Mouse (Mus musculus) heart, postnatal 10 days (tissue): ENCODE data around the gene Abi3. TPM values are rescaled to one million over a fixed set of nuclear protein-coding genes. Genes with fewer than 3 reads are reported as not detected.

Experiments used
- DNase-seq, 2 experiments: peaks; one replicate each; pipeline ENCODE4 v3.0.0; 2021
- intact Hi-C: fragments of 180-260 bp; cut with DNase I; formaldehyde crosslinking; loops from one replicate; pipeline ENCODE4 v1.15.1; 2025
- total RNA-seq, 2 experiments: library from RNA; stranded (reverse); gene quantifications; 2 replicates each; pipeline ENCODE4 v1.2.3; 2021

Gene Abi3
- total RNA-seq, 2 experiments from 2014 or later, result 16.2 to 21.1 TPM

DNA sequence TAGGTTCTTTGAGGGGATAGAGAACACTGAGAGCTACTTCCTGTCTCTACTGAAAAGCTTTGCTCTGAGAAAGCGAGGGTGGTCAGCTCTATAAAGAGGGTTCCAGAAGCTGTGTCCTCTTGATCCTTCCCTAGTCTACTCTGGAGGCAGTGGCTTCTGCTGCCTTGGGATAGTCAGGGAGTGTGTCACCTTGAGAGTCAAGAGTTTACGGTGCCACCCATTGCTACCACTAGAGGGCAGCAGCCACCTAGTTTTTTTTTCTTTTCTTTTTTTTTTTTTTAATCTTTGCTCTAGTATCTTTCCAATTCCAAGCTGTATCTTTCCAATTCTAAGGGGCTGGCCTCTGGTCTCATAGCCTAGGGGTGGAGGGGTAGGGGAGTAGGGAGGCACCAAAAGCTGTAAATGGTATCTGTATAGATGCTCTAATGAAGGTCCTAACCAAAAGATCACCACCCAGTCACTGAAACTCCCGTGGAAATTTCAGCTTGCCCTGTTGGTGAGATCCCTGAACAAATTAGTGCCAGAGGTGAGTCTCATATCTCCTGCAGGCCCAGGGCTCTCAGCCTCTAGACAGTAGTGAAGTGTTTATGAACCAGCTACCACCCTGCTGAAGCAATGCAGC lies 14.7 kb downstream of the Abi3 start:
- intact Hi-C loops, result loop anchor here (1.0 to 2.0 kb wide), 3 partner anchors 26 to 153 kb away; no protein-coding TSS in a partner anchor
- DNase-seq, result peak; percentile 79 to 89

DNA sequence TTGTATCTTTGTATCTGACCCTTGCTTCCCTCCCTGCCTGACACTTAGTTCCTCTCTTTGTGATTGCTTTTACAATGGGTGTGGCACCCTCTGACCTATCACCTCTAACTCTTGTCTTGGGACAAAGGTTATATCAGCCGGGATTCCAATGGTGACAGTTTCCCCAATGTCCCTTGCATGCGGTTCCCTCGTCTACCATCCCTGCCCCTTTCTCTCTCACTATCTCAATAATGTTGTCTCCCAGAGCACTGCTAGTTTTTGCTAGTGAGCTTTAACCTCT lies 15.2 kb downstream of the Abi3 start:
- no peak for DNase-seq
- intact Hi-C loops, result loop anchor here (1.0 kb wide), 2 partner anchors 26 to 56 kb away; no protein-coding TSS in a partner anchor

DNA sequence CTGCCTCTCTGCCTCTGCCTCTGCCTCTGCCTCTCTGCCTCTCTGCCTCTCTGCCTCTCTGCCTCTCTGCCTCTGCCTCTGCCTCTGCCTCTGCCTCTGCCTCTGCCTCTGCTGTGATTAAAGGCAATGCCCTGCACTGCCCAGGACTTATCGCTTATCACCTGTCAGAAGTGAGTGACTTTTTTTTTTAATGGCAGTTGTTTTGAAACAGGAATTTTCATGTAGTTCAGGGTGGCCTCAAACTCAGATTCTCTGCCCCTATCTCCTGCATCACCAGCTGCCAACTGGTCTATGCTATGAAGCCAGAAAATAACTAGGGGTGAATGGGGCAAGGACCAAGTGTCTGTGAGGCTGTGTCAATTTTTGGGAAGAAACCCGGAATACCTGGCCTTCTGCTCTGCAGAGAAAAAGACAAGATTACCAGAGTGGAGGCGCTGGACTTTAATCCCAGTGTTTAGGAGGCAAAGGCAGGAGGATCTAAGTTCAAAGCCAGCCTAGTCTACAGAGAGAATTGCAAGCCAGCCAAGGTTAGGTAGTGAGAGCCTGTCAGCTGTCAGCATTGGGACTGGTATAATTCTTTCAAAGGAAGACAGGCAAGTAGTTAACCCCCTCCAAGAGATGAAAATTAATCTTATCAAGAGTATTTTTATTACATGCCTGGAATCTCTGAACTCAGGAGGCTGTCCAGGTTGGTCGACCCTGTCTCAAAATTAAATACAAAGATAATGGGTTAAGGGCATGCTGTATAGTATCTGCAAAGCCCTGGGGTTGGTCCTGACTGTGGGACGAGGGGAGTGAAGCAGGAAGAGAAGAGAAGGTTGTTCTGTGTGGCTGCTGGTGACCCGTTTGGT lies 15.7 kb downstream of the Abi3 start:
- no peak for DNase-seq
- intact Hi-C loops, result loop anchor here (1.0 kb wide), 2 partner anchors 27 to 55 kb away; no protein-coding TSS in a partner anchor

DNA sequence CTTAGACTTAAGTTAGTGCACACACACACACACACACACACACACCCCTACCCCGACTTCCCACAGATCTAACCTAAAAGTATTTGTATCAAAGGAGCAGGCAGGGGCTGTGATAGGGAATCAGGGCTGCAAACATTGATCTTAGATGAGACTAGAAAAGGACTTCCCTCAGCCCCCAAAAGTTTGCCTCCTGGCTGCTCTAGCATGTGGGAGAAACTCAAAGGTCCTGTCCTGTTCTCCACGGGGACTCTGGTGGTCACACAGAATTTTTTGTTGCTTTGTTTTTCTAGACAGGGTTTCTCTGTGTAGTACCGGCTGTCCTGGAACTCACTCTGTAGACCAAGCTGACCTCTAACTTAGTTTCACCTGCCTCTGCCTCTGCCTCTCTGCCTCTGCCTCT lies 16.7 kb downstream of the Abi3 start:
- intact Hi-C loops, result loop anchor here (2.0 kb wide), 1 partner anchor 31 kb away; no protein-coding TSS in a partner anchor
- DNase-seq, result no peak

DNA sequence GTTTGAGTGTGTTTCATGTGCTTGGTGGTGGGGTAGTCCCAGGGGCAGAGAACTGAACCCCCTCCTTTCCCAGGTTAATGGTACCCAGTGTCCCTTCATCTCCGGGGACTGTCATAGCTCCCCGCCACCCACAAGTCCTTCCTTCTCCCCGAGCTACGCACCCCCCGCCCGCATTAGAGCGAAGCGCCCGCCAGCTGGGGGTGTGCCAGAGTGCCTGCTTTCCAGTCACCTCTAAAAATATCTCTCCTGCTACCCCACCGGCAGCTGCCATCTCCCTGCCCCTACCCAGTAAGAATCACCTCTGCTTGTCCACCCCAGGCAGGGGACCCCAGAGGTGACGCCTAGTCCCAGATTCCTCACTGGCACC lies 17.4 kb downstream of the Abi3 start:
- intact Hi-C loops, result loop anchor here (2.0 kb wide), 1 partner anchor 30 kb away; no protein-coding TSS in a partner anchor
- DNase-seq, result peak; percentile 92

DNA sequence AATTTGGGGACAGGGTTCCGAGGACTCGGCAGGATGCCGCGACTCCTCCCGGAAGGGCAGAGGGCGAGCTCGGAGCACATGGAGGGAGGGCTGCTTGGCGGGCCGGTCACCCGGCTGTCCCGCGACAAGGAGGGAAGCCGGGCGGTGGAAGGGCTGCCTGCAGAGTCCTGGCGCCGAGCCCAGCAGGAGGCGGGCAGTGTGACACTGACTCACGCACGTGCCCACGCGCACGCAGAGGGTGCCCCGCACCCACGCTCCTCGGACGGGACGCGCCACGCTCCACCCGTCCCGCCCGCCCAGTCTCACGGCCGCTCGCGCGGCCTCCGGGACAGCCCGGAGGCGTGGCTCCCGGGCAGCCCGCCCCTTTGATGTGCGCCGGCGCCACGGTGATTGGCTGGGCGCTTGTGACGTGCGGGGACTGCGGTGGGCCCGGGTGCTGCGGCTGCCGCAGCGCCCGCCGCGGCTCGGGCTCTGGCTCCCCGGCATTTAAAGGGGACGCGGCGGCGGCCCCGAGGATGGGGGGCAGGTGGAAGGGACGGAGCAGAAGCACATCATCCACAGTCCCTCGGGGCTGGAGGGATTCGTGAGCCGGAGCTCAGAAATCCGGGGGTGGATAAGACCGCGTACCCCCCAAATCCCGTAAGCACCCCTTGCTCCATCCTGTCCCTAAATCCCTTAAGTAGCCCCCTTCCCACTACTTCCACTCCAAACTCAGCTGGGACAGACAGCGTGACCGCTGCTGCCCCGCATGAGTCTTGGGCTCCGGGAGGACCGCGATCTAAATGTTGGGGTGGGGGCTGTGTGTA lies 18.0 kb downstream of the Abi3 start, which contains the start of gene Phospho1:
Phospho1 (plus strand) TSS at position 429 of the 806 bp plus-strand sequence.
- peak; percentile 96 for DNase-seq
- intact Hi-C loops, result loop anchor here (2.0 kb wide), 1 partner anchor 29 kb away; no protein-coding TSS in a partner anchor

DNA sequence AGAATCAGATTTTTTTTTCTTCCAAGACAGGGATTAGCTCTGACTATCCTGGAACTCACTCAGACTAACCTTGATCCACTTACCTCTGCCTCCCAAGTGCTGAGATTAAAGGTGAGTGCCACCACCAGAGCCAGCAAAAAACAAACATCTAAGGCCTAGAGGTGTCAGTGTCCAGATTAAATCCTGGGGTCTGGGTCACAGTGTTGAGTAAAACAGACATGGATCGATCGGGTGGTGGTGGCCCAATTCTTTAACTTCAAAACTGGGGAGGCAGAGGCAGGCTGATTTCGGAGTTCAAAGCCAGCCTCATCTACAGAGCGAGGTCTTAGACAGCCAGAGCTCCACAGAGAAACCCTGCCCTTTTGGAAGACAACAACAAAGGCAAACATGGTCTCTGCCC lies 19.8 kb downstream of the Abi3 start:
- intact Hi-C loops, result no loop called here
- peak in 1 of 2 experiments; percentile 1 for DNase-seq

DNA sequence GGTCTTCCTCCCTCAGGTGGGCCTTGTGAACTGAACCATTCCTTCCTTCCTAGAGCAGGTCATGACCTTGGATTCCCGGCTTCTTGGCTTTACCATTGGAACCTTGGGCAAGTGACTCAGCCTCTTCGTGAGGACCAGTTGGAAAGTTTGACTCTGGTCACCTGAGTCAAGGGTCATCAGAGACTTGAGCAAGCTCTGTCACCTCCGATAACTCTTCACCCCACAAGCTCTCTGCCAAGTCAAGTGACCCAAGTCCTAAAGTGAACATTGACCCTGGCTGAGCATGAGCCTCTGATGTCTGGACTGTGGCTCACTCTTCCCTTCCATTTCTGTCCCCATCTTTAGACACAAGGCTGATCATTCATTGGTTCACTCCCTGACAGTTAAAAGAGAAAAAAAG lies 20.8 kb downstream of the Abi3 start:
- intact Hi-C loops, result no loop called here
- DNase-seq, result no peak

DNA sequence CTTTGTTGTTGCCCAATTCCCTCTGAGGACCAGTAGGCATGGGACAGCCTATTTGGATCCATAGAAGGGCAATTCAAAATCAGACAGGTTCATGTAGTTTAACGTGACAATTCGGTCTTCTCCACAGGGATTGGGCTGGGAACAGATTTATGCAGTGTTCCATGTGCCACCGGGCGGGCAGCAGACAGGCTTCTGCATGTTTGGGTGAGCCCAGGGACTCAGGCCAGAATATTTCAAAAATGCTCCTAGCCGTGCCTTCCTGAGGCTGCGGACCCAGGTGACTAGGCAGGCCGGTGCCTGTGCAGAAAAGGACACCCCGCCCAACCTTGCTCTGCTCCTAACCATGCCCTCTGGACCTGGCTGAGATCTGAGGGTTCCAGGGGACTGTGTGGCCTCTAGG lies 23.1 kb downstream of the Abi3 start:
- intact Hi-C loops, result no loop called here

DNA sequence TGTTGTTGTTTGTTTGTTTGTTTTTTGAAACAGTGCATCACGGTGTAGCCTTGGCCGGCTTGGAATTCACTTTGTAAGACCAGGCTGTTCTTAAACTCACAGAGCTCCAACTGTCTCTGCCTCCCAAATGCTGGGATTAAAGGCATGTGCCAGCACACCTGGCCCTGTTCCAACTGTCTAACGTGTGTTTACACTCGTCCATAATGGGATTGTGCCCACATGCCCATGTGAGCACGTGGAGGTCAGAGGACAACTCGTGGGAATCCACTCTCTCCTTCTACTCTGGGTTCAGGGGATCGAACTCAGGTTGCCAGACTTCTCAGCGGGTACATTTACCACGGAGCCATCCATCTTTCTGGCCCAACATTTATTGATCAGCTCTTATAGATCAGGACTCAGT lies 26.9 kb downstream of the Abi3 start:
- intact Hi-C loops, result no loop called here
- DNase-seq, result no peak

More for the DNA sequence above, 23.1 kb downstream of the Abi3 start:
- peak in 1 of 2 experiments; percentile 40 for DNase-seq

DNA sequence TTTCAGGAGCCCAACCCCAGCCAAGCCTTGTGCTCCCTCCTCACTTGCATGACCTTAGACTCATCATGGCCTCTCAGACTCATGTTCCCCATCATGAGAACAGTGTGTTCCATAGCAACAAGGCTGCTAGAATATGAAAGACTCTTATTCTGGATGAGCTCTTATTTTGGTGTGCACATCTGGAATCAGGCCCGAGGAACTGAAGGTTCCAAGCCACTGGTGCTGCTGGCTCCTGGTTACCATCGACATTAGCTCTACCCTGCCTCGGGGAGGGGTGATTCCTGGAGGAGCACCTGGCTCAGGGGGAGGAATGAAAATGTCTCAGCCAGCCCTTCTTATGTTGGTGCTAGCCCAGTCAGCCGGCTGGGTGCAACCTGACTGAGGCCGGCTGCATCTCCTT lies 27.4 kb downstream of the Abi3 start:
- no peak for DNase-seq
- intact Hi-C loops, result no loop called here

DNA sequence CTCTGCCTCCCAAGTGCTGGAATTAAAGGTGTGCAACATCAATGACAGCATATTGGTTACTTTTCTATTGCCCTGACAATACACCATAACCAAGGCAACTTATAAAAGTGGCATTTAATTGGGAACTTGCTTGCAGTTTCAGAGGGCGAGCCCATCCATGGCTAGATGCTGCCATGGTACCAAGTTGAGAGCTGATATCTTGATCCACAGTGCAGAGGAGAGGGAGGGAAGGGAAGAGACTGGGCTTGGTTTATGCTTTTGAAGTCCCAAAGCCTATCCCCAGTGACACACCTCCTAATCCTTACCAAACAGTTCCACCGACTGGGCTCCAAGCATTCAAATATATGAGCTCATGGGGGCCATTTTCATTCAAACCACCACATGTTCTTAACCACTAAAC lies 28.2 kb downstream of the Abi3 start:
- no peak for DNase-seq
- intact Hi-C loops, result no loop called here

DNA sequence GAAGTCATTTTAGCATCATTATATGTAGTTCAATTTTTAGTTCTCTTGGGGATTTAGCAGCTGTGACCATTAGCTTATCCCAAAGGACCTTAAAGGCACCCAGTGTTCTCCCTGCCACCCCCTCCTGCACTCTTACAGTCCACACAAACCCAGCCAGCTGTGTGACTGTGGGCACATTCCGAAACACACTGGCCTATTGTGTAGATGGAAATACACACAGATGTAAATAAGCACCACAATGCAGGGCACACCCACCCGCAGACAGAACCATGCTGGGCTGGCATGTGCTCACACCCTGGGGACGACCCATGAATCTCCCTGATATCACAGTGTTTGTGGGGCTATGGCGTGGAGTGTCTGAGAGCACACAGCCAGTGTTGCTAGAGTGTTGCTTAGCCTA lies 30.1 kb downstream of the Abi3 start:
- intact Hi-C loops, result no loop called here
- DNase-seq, result no peak

DNA sequence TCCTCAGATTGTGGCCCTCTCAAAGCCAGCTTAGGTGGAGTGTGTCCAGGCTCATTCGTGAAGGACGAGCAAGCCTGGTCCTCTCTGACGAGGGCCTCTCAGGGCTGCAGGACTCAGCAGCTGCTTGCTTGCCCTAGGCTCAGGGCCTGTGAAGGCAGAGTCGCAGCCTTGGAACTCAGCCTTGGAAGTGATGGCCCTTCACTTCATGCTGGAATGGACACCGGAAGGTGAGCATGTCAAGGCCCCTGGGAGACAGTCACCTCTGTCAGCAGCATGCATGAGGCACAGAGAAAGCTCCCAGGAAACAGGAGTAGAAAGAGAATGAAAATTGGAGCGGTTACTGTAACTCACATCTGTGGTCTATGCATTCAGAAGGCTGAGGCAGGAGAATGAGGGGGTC lies 30.5 kb downstream of the Abi3 start:
- DNase-seq, result no peak
- intact Hi-C loops, result no loop called here

DNA sequence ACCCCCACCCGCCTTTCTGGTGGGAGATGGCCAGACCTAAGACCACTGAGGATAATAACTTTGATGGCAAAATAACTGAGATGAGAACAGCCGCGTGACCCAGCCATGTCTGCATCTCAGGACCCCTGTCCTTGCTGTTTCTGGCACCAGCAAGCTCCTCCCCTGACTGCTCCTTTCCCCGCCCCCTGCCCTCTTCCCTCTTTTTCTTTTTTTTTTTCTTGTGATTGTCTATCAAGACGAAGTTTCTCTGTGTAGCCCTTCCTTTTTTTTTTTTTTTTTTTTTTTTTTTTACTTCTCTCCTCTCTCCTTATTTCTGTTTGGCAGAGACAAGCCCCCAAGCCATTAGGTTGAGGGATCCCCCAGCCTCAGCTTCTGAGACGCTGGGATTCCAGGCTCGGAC lies 31.4 kb downstream of the Abi3 start:
- intact Hi-C loops, result no loop called here
- DNase-seq, result no peak

DNA sequence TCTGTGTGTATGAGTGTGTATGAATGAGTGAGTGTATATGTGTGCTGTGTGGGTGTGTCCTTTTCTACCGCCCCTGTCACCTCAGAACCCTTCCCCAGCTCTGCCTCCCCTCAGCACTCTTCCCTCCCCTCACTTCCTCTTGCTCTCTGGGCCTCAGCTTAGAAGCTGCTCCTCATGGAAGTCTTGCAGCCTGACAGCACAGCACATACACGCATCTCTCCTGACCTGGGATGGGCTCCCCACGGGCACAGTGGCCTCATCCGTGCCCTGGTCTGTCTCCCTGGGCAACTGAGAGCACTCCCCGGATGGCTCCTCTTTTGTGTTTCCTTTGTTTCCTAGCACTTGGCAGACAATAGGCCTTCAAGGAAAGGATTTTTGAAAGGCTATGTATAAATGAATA lies 32.7 kb downstream of the Abi3 start:
- intact Hi-C loops, result no loop called here

DNA sequence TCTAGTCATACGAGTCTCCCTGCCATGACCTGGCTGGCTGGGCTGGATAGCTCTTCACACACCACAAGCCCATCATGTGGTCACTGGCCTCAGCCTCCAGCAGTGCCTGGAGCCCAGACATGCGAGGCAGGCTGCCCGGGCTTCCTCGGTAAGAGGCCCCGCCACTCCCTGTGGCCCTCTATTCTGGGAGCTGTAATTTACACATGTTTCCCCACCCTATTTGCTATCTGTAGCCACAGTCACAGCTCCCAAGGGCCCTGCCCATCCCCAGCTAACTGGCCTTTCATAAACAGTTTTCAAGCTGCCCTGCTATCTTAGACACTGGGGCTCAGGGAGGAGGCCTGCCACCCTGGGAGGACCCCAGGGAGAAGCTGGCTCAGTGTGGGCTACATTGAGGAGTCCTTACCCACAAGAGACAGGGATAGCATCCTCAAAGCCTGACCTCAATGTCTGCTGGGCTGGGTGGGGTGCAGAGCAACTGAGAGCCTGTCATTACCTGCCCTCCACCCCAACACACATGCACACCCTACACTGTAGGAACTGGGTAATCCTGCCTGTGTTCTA lies 33.7 kb downstream of the Abi3 start:
- intact Hi-C loops, result no loop called here
- peak in 1 of 2 experiments; percentile 53 for DNase-seq

More for the DNA sequence above, 32.7 kb downstream of the Abi3 start:
- no peak for DNase-seq

DNA sequence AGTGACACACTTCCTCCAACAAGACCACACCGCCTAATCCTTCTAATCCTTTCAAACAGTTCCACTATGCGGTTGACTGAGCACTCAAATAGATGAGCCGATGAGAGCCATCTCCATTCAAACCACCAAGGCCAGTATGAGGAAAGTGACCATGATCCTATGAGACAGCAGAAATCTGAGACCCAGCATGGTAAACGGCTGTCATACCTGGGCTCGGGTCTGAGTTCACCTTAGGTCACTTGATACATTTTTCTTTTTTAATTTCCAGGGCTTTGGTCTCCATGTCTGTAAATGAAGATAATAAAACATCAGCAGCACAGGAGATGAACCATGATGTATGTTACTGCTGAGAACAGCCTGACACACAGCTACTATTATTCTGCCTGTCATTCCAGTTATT lies 34.4 kb downstream of the Abi3 start:
- DNase-seq, result no peak
- intact Hi-C loops, result no loop called here

DNA sequence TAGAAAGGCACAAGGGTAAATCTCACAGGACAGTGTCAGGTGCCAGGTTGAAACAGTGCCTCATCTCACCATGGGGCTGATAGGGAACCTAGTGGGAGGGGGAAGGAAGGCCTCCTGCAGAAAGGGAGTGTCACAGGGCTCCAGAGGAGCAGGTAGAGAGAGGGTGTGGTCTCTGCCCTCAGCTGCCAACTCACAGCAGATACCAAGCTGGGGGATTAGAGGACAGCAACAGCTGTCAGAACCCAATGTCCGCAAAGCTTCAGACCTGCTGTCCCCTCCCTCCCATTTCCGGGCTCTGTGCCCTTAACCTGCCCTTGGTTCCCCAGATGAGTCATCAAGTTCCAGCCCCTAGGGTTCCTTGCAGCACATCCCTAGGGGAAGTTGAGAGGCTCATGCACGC lies 36.7 kb downstream of the Abi3 start:
- DNase-seq, result peak in 1 of 2 experiments; percentile 47
- intact Hi-C loops, result no loop called here

DNA sequence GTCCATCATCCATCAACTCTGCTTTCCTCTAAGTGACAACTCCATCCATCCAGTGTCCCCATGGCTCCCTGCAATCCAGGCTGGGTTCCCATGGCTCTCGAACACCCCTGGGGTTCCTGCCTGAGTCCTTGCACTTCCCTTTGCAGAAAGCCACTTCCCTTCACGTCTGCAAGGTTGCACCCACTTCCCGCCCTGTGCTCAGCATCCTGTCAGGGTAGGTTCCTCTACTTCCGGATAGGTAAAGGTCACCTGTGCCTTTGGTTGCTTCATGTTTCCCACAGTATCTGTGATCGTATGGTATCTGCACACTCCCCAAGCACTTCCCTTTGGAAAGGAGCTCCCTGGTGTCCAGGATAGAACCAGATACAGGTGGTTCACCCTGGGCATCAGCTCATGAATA lies 37.3 kb downstream of the Abi3 start:
- no peak for DNase-seq
- intact Hi-C loops, result no loop called here

DNA sequence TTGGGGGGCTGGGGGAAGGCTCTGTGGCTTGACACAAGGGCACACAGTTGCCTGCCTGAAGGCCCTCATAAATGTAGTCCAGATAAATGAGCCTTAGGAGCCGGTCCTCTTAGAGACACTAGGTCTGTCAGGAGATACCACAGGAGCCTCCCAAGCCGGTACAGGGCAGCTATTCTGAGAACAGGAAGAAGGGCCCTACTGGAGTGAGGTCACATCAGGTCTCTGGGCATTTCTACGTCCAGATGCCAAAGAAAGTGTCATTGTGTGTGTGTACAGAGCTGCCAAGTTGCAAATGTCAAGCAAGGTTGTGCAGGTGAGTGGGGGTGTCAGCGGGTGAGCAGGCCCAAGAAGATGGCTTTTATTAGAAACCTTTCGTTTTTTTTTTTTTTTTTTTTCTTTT lies 46.7 kb downstream of the Abi3 start:
- intact Hi-C loops, result loop anchor here (2.0 kb wide), 2 partner anchors 17 to 29 kb away; partner anchors contain the start of gene Phospho1
- DNase-seq, result peak; percentile 65 to 66
